Mouse (Mus musculus): Measurements from ENCODE around the gene Dtnbp1.

- no peak for TF ChIP-seq GATA1 (IDR thresholded peaks at IDR 0.05; ENCODE audit: borderline replicate concordance, low read length)
- TF ChIP-seq FLI1 (IDR thresholded peaks at IDR 0.05; ENCODE audit: low read length): no peak
These were observed 10.0 kb downstream of the Dtnbp1 start for GRCm38 (mm10) chr13:44991936-44992335.

Data from megakaryocyte, embryonic 14.5 days (primary cell).